Mouse (Mus musculus) liver, adult 2 months (tissue): ENCODE data around the gene Gsdma.

Experiments used
- CTCF ChIP-seq: fragments of 200-500 bp; IDR thresholded peaks from 2 replicates; pipeline ENCODE4 v1.5.1; 2011; ENCODE audit warnings: low read depth, low read length, control low read depth
- POLR2A ChIP-seq: fragments of 200-500 bp; IDR thresholded peaks from 2 replicates; pipeline ENCODE4 v1.6.1; 2011; ENCODE audit warnings: low read length, control low read depth; ENCODE audit not compliant: insufficient read depth; ENCODE audit errors: extremely low read depth

DNA sequence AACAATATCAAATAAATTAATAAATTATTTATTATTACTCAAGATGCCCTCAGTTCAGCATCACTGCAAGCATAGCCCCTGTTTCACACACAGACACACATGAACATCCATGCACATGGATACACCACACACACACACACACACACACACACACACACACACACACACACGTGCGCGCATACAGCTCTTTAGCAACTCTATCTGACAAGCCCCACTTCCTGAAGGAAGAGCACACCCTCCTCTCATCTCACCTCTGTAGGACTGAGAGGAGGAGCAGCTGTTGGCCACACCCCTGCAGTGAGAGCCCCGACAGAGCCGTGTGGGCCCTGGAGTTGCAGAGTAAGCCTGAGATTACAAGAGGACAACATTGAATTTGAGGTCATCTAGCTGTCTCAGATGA, 24.1 kb upstream of the Gsdma start:
- TF ChIP-seq CTCF, result no peak
- no peak for TF ChIP-seq POLR2A
